Mouse (Mus musculus): ENCODE data around the gene Cd79a. TPM values are rescaled to one million over a fixed set of nuclear protein-coding genes. Genes with fewer than 3 reads are reported as not detected.
A peak's percentile ranks its signal among the peaks of the same experiment; 100 is the strongest.

Cd79a gene
- polyA plus RNA-seq, 1 experiment from 2014 or later: 0.34 TPM

GRCm38 (mm10) chr7:24861913-24862312 lies 35.3 kb upstream of the Cd79a start, which contains the start of gene Gm9844:
Gene Gm9844, plus strand, starts transcription at chr7:24862213.
- H3K4me3 ChIP-seq (ENCODE audit: low read length): no peak within 1 kb of the TSS
- H3K4me1 ChIP-seq (ENCODE audit: control insufficient read depth, insufficient read depth, low read depth, low read length): no peaks in the 10 kb centered on the region
- H3K27me3 ChIP-seq (replicated peaks; ENCODE audit: control insufficient read depth, insufficient read depth, low read length): no peaks in the 10 kb centered on the region; the same call in 1 of the 2 replicates
- H3K4me2 ChIP-seq (ENCODE audit: low read length): no peak within 1 kb of the TSS
- 89% methylated on average over 7 of the region's 7 CpGs for WGBS
- no peak within 1 kb of the TSS for H3K9ac ChIP-seq (ENCODE audit: low read depth, low read length)
- no peaks in the 10 kb centered on the region for H3K9me3 ChIP-seq (ENCODE audit: control insufficient read depth, low read length)
- no peak within 1 kb of the TSS for H3K27ac ChIP-seq (ENCODE audit: low read depth, low read length)
- H3K36me3 ChIP-seq (ENCODE audit: control insufficient read depth, insufficient read depth, low read length): no peaks in the 10 kb centered on the region
- ATAC-seq: no peak

GRCm38 (mm10) chr7:24862853-24863252 lies 34.3 kb upstream of the Cd79a start:
- no peak overlapping the region for H3K27ac ChIP-seq (ENCODE audit: low read depth, low read length)
- no peak overlapping the region for H3K9ac ChIP-seq (ENCODE audit: low read depth, low read length)
- 90% methylated on average over 4 of the region's 4 CpGs for WGBS
- no peaks in the 10 kb centered on the region; the same call in 1 of the 2 replicates for H3K27me3 ChIP-seq (replicated peaks; ENCODE audit: control insufficient read depth, insufficient read depth, low read length)
- no peak overlapping the region for H3K4me2 ChIP-seq (ENCODE audit: low read length)
- H3K36me3 ChIP-seq (ENCODE audit: control insufficient read depth, insufficient read depth, low read length): no peaks in the 10 kb centered on the region
- no peaks in the 10 kb centered on the region for H3K9me3 ChIP-seq (ENCODE audit: control insufficient read depth, low read length)
- H3K4me1 ChIP-seq (ENCODE audit: control insufficient read depth, insufficient read depth, low read depth, low read length): no peaks in the 10 kb centered on the region
- no peak overlapping the region for H3K4me3 ChIP-seq (ENCODE audit: low read length)
- ATAC-seq: no peak

GRCm38 (mm10) chr7:24864156-24864555 lies 33.0 kb upstream of the Cd79a start:
- no peak overlapping the region for H3K27ac ChIP-seq (ENCODE audit: low read depth, low read length)
- 27% methylated on average over 6 of the region's 6 CpGs for WGBS

GRCm38 (mm10) chr7:24869080-24869479 lies 28.1 kb upstream of the Cd79a start:
- Histone ChIP-seq H3K4me2 (ENCODE audit: low read length) (no peak overlapping the region), H3K36me3 (ENCODE audit: control insufficient read depth, insufficient read depth, low read length) (no peaks in the 10 kb centered on the region), H3K9ac (ENCODE audit: low read depth, low read length) (no peak overlapping the region), H3K4me3 (ENCODE audit: low read length) (no peak overlapping the region), H3K27ac (ENCODE audit: low read depth, low read length) (no peak overlapping the region), H3K9me3 (ENCODE audit: control insufficient read depth, low read length) (0 out of 2 replicates have a peak, but pooled peaks cover 3% of the 10 kb centered on the region), H3K27me3 (replicated peaks; ENCODE audit: control insufficient read depth, insufficient read depth, low read length) (no peaks in the 10 kb centered on the region; the same call in 1 of the 2 replicates), H3K4me1 (ENCODE audit: control insufficient read depth, insufficient read depth, low read depth, low read length) (no peaks in the 10 kb centered on the region)
- 47% methylated on average over 17 of the region's 17 CpGs for WGBS
- ATAC-seq: no peak

More at GRCm38 (mm10) chr7:24864156-24864555, 33.0 kb upstream of the Cd79a start:
- H3K9ac ChIP-seq (ENCODE audit: low read depth, low read length): 0 out of 2 replicates have a peak overlapping the region, but pooled peaks have one; percentile 11
- no peaks in the 10 kb centered on the region for H3K4me1 ChIP-seq (ENCODE audit: control insufficient read depth, insufficient read depth, low read depth, low read length)
- H3K9me3 ChIP-seq (ENCODE audit: control insufficient read depth, low read length): no peaks in the 10 kb centered on the region
- ATAC-seq: no peak
- H3K4me2 ChIP-seq (ENCODE audit: low read length): no peak overlapping the region
- H3K36me3 ChIP-seq (ENCODE audit: control insufficient read depth, insufficient read depth, low read length): no peaks in the 10 kb centered on the region
- H3K27me3 ChIP-seq (replicated peaks; ENCODE audit: control insufficient read depth, insufficient read depth, low read length): no peaks in the 10 kb centered on the region; the same call in 1 of the 2 replicates
- H3K4me3 ChIP-seq (ENCODE audit: low read length): no peak overlapping the region

- no peak within 1 kb of the TSS for H3K9ac ChIP-seq (ENCODE audit: low read depth, low read length)
- ATAC-seq: peak; percentile 50; the same call in 1 of the 2 replicates
- H3K4me2 ChIP-seq (ENCODE audit: low read length): peak within 1 kb of the TSS; percentile 25
- H3K4me1 ChIP-seq (ENCODE audit: control insufficient read depth, insufficient read depth, low read depth, low read length): no peaks in the 10 kb centered on the region
- 0 out of 2 replicates have a peak, but pooled peaks cover 3% of the 10 kb centered on the region for H3K9me3 ChIP-seq (ENCODE audit: control insufficient read depth, low read length)
- 50% methylated on average over 35 of the region's 41 CpGs for WGBS
- no peak within 1 kb of the TSS for H3K4me3 ChIP-seq (ENCODE audit: low read length)
- H3K27me3 ChIP-seq (replicated peaks; ENCODE audit: control insufficient read depth, insufficient read depth, low read length): no peaks in the 10 kb centered on the region; the same call in 1 of the 2 replicates
- no peak within 1 kb of the TSS for H3K27ac ChIP-seq (ENCODE audit: low read depth, low read length)
- no peaks in the 10 kb centered on the region for H3K36me3 ChIP-seq (ENCODE audit: control insufficient read depth, insufficient read depth, low read length)
Observed at GRCm38 (mm10) chr7:24869532-24870165, 27.5 kb upstream of the Cd79a start, which contains the start of the genes Lypd4 and Dmrtc2. Gene Lypd4, minus strand, starts transcription at chr7:24869941. Gene Dmrtc2, plus strand, starts transcription at chr7:24870057.

DNA sequence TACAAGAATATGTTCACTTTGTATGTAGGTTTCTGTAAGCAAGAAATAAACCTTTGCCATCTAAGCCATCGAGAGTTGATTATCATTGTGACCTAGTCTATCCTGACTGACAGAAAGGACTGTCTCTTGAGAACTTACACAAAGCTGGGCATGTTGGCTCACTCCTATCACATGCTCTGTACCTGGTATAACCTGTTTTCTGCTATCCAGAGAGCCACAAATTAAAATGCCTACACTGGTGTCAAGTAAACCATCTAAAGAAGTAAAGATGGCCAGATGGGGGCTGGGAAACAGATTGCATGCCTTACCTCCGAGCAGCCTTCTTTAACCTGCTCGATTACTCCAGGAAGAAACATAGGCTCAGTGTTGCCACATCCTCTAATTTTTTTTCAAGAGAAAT lies 19.6 kb upstream of the Cd79a start:
- no peak for ATAC-seq
- Histone ChIP-seq H3K4me3 (ENCODE audit: low read length) (no peak overlapping the region), H3K4me1 (ENCODE audit: control insufficient read depth, insufficient read depth, low read depth, low read length) (no peaks in the 10 kb centered on the region), H3K36me3 (ENCODE audit: control insufficient read depth, insufficient read depth, low read length) (no peaks in the 10 kb centered on the region), H3K27ac (ENCODE audit: low read depth, low read length) (no peak overlapping the region), H3K27me3 (replicated peaks; ENCODE audit: control insufficient read depth, insufficient read depth, low read length) (no peaks in the 10 kb centered on the region), H3K4me2 (ENCODE audit: low read length) (no peak overlapping the region), H3K9me3 (ENCODE audit: control insufficient read depth, low read length) (no peaks in the 10 kb centered on the region), H3K9ac (ENCODE audit: low read depth, low read length) (no peak overlapping the region)
- WGBS: 85% methylated on average over 3 of the region's 3 CpGs

DNA sequence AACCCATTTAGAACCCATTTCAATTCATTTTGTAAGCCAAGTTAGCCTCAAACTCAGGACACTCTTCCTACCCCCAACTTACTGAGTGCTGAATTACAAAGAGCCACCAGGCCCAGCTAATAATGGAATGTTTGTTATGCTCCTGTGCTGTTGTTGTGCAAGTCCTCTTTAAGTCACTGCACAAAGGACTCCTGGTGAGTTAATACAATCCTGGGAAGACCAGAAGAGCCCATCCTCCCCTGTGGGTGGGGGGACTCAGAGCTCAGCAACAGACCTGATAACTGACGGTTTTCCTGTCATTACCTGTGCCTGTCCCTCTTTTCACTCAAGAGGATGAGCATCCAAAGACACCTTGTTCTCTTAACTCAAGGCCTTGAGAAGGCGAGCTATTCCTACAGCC lies 17.6 kb upstream of the Cd79a start:
- H3K9me3 ChIP-seq (ENCODE audit: control insufficient read depth, low read length): no peaks in the 10 kb centered on the region
- no peak overlapping the region for H3K4me3 ChIP-seq (ENCODE audit: low read length)
- H3K4me1 ChIP-seq (ENCODE audit: control insufficient read depth, insufficient read depth, low read depth, low read length): no peaks in the 10 kb centered on the region
- H3K4me2 ChIP-seq (ENCODE audit: low read length): no peak overlapping the region
- H3K27ac ChIP-seq (ENCODE audit: low read depth, low read length): no peak overlapping the region
- no peak overlapping the region for H3K9ac ChIP-seq (ENCODE audit: low read depth, low read length)
- no peak for ATAC-seq
- WGBS: 5% methylated on average over 2 of the region's 2 CpGs
- no peaks in the 10 kb centered on the region for H3K27me3 ChIP-seq (replicated peaks; ENCODE audit: control insufficient read depth, insufficient read depth, low read length)
- no peaks in the 10 kb centered on the region for H3K36me3 ChIP-seq (ENCODE audit: control insufficient read depth, insufficient read depth, low read length)

DNA sequence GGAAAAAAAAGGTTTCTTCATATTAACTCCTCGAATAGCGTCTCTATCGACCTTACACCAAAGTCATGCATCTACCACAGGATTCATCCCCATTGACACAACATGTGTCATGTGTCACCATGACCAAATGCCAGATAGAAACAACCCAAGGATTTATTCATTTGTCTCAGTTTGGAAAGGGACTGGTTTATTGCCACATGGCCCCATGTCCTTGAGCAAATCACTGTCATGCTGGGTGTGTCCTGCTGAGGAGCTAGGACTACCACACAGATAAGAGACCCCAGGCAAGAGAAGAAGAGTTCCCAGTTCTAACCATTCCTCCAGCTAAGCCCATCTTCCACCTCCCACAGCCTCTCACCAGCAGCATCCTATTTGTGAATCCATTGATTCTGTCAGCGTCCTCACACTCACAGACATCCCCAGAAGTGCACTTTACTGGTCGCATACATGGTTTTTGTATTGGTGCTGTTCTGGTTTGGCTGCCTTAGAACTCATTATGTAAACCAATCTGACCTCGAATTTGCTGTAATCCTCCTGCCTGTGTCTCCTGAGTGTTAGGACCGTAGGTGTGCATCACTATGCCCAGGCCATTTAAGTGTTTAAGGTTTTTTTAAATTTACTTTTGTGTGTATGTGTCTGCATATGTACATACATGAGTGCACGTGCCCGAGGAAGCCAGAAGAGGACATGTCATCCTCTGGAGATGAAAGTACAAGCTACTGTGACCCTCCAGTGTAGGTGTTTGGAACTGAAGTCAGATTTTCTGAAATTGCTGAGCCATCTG lies 14.6 kb upstream of the Cd79a start:
- H3K9me3 ChIP-seq (ENCODE audit: control insufficient read depth, low read length): no peaks in the 10 kb centered on the region
- H3K27ac ChIP-seq (ENCODE audit: low read depth, low read length): no peak overlapping the region
- no peak overlapping the region for H3K9ac ChIP-seq (ENCODE audit: low read depth, low read length)
- no peak overlapping the region for H3K4me3 ChIP-seq (ENCODE audit: low read length)
- H3K4me1 ChIP-seq (ENCODE audit: control insufficient read depth, insufficient read depth, low read depth, low read length): peaks cover 21% of the 10 kb centered on the region
- WGBS: 93% methylated on average over 9 of the region's 9 CpGs
- no peak for ATAC-seq
- no peak overlapping the region for H3K4me2 ChIP-seq (ENCODE audit: low read length)
- peaks cover 10% of the 10 kb centered on the region for H3K36me3 ChIP-seq (ENCODE audit: control insufficient read depth, insufficient read depth, low read length)
- no peaks in the 10 kb centered on the region for H3K27me3 ChIP-seq (replicated peaks; ENCODE audit: control insufficient read depth, insufficient read depth, low read length)
